Mouse (Mus musculus) midbrain, embryonic 16.5 days (tissue): Measurements from ENCODE around the gene Hid1. TPM values are rescaled to one million over a fixed set of nuclear protein-coding genes. Genes with fewer than 3 reads are reported as not detected.

Source experiments
- ATAC-seq: fragments of 200-750 bp; cut with Nextera tagmentation; 2 replicates; pipeline ENCODE4 v1.8.0; 2017; ENCODE audit warnings: moderate TSS enrichment
- H3K27ac ChIP-seq: fragments of 300-500 bp; sonication (generic); 2 replicates; pipeline ENCODE4 v1.5.1; 2014; ENCODE audit warnings: mild to moderate bottlenecking, low read length, mixed read lengths
- H3K27me3 ChIP-seq: fragments of 300-500 bp; sonication (generic); 2 replicates; pipeline ENCODE4 v1.6.1; 2014; ENCODE audit warnings: low read depth, low read length, mixed read lengths; ENCODE audit not compliant: control insufficient read depth, insufficient read depth
- H3K36me3 ChIP-seq: fragments of 300-500 bp; sonication (generic); 2 replicates; pipeline ENCODE4 v1.6.1; 2014; ENCODE audit warnings: mild to moderate bottlenecking, low read length, moderate library complexity, mixed read lengths; ENCODE audit not compliant: control insufficient read depth, insufficient read depth
- H3K4me1 ChIP-seq: fragments of 300-500 bp; sonication (generic); 2 replicates; pipeline ENCODE4 v1.6.1; 2014; ENCODE audit warnings: mild to moderate bottlenecking, low read length, mixed read lengths; ENCODE audit not compliant: control insufficient read depth, insufficient read depth
- H3K4me2 ChIP-seq: fragments of 300-500 bp; sonication (generic); 2 replicates; pipeline ENCODE4 v1.6.1; 2014; ENCODE audit warnings: mild to moderate bottlenecking, low read length, mixed read lengths
- H3K4me3 ChIP-seq: fragments of 300-500 bp; sonication (generic); 2 replicates; pipeline ENCODE4 v1.5.1; 2014; ENCODE audit warnings: low read depth, mild to moderate bottlenecking, low read length, moderate library complexity, mixed read lengths
- H3K9ac ChIP-seq: fragments of 300-500 bp; sonication (generic); 2 replicates; pipeline ENCODE4 v1.6.1; 2014; ENCODE audit warnings: low read depth, low read length, mixed read lengths
- H3K9me3 ChIP-seq: fragments of 300-500 bp; sonication (generic); replicated peaks from 2 replicates; pipeline ENCODE4 v1.6.1; 2014; ENCODE audit warnings: mild to moderate bottlenecking, low read length, mixed read lengths; ENCODE audit not compliant: control insufficient read depth, poor library complexity, severe bottlenecking
- WGBS: fragments of 180-500 bp; shearing (Covaris S2); extraction: QIAGEN DNeasy Blood & Tissue Kit; methylation state at CpG from one replicate; pipeline ENCODE4 v1.1.7; 2014; 5-methylcytosine and 5-hydroxymethylcytosine counted together
- polyA plus RNA-seq: library from polyadenylated mRNA; unstranded; fragments of >200 nt; fragmentation: Nextera tagmentation; extraction: Ambion mirVana; gene quantifications from 2 replicates; pipeline ENCODE4 v1.2.1, GENCODE M21; 2015

Hid1 gene
- polyA plus RNA-seq, 1 experiment from 2014 or later, result 75.2 TPM

GRCm38 (mm10) chr11:115349976-115350375, 17.6 kb downstream of the Hid1 start:
- WGBS, result 79% methylated on average over 4 of the region's 4 CpGs
- Histone ChIP-seq H3K27me3 (no peaks in the 10 kb centered on the region), H3K4me2 (no peak overlapping the region), H3K27ac (no peak overlapping the region), H3K4me1 (no peaks in the 10 kb centered on the region), H3K9me3 (no peaks in the 10 kb centered on the region), H3K36me3 (peaks cover 23% of the 10 kb centered on the region), H3K9ac (no peak overlapping the region), H3K4me3 (no peak overlapping the region)
- ATAC-seq, result no peak

- 64% methylated on average over 17 of the region's 17 CpGs for WGBS
- no peak for ATAC-seq
- no peak overlapping the region for H3K27ac ChIP-seq
- no peaks in the 10 kb centered on the region for H3K9me3 ChIP-seq
- no peak overlapping the region for H3K4me2 ChIP-seq
- no peaks in the 10 kb centered on the region for H3K4me1 ChIP-seq
- H3K9ac ChIP-seq, result no peak overlapping the region
- H3K4me3 ChIP-seq, result no peak overlapping the region
- peaks cover 23% of the 10 kb centered on the region for H3K36me3 ChIP-seq
- peaks cover 5% of the 10 kb centered on the region; the same call in 1 of the 2 replicates for H3K27me3 ChIP-seq
Observed at GRCm38 (mm10) chr11:115348681-115349248, 18.8 kb downstream of the Hid1 start.

DNA sequence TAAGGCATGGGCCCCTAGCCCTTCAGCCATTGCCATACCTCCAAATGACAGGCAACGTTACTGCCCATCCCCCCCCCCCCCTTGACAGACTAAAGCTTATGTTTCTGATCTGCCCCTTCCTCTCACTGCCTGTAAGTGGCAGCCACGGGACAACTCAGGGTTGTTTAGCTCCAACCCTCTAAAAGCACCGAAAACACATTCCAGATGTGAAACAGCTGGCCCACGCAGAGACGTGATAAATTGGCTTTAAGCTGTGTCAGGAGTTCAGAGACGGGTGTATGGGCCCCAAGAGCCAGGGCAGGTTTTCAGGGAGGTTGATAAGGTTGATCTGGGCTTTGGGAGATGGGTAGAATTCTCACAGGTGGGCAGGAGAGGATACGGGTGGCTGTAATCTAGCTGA, 22.0 kb downstream of the Hid1 start:
- Histone ChIP-seq H3K27me3 (peaks cover 5% of the 10 kb centered on the region; the same call in 1 of the 2 replicates), H3K36me3 (peaks cover 14% of the 10 kb centered on the region), H3K4me2 (no peak overlapping the region), H3K4me3 (no peak overlapping the region), H3K4me1 (no peaks in the 10 kb centered on the region), H3K9me3 (no peaks in the 10 kb centered on the region), H3K9ac (no peak overlapping the region), H3K27ac (no peak overlapping the region)
- no peak for ATAC-seq
- WGBS, result 54% methylated on average over 7 of the region's 7 CpGs

- Histone ChIP-seq H3K4me3 (no peak overlapping the region), H3K4me1 (no peaks in the 10 kb centered on the region), H3K9ac (no peak overlapping the region), H3K27ac (no peak overlapping the region), H3K4me2 (no peak overlapping the region), H3K9me3 (no peaks in the 10 kb centered on the region), H3K27me3 (peaks cover 5% of the 10 kb centered on the region; the same call in 1 of the 2 replicates), H3K36me3 (peaks cover 10% of the 10 kb centered on the region)
- 19% methylated on average over 12 of the region's 12 CpGs for WGBS
- no peak for ATAC-seq
Observed at GRCm38 (mm10) chr11:115344967-115345366, 22.6 kb downstream of the Hid1 start.

- 75% methylated on average over 6 of the region's 6 CpGs for WGBS
- H3K4me1 ChIP-seq, result no peaks in the 10 kb centered on the region
- no peak overlapping the region for H3K4me3 ChIP-seq
- no peak overlapping the region for H3K27ac ChIP-seq
- H3K9me3 ChIP-seq, result no peaks in the 10 kb centered on the region
- no peak overlapping the region for H3K9ac ChIP-seq
- H3K27me3 ChIP-seq, result peaks cover 5% of the 10 kb centered on the region; the same call in 1 of the 2 replicates
- H3K36me3 ChIP-seq, result no peaks in the 10 kb centered on the region
- no peak for ATAC-seq
- no peak overlapping the region for H3K4me2 ChIP-seq
Observed at GRCm38 (mm10) chr11:115341866-115342265, 25.7 kb downstream of the Hid1 start.

- 76% methylated on average over 2 of the region's 2 CpGs for WGBS
- H3K36me3 ChIP-seq, result no peaks in the 10 kb centered on the region
- ATAC-seq, result no peak
Observed at GRCm38 (mm10) chr11:115341246-115341645, 26.3 kb downstream of the Hid1 start.

GRCm38 (mm10) chr11:115337826-115338225, 29.7 kb downstream of the Hid1 start:
- Histone ChIP-seq H3K9me3 (no peaks in the 10 kb centered on the region), H3K4me2 (no peak overlapping the region), H3K4me3 (no peak overlapping the region), H3K27me3 (peaks cover 16% of the 10 kb centered on the region; the same call in 1 of the 2 replicates), H3K27ac (no peak overlapping the region), H3K4me1 (no peaks in the 10 kb centered on the region; the same call in 1 of the 2 replicates), H3K9ac (no peak overlapping the region), H3K36me3 (no peaks in the 10 kb centered on the region)
- WGBS, result 100% methylated on average over 1 of the region's 1 CpGs
- no peak for ATAC-seq

More at GRCm38 (mm10) chr11:115341246-115341645, 26.3 kb downstream of the Hid1 start:
- no peaks in the 10 kb centered on the region for H3K9me3 ChIP-seq
- H3K27ac ChIP-seq, result no peak overlapping the region
- H3K4me2 ChIP-seq, result no peak overlapping the region
- no peaks in the 10 kb centered on the region for H3K4me1 ChIP-seq
- H3K4me3 ChIP-seq, result no peak overlapping the region
- H3K9ac ChIP-seq, result no peak overlapping the region
- peaks cover 6% of the 10 kb centered on the region; the same call in 1 of the 2 replicates for H3K27me3 ChIP-seq

DNA sequence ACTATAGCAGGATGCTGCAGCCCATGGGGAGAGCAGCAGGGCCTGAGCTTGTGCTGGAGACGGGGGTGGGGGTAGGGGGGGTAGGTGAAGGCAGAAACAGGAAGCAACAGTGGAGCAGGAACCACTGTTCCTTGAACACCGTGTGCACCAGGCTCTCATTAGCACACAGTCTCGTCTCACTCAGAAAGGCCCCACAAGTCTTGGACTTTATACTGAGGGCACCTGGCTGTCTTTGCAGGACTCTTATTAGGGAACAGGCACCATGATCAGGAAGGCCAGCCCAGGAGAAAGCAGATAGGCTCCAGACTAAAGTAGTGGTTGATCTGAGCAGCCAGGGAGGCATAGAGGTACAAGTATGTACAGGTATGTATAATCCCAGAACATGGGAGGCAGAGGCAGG, 30.2 kb downstream of the Hid1 start:
- Histone ChIP-seq H3K9ac (no peak overlapping the region), H3K9me3 (no peaks in the 10 kb centered on the region), H3K27me3 (peaks cover 16% of the 10 kb centered on the region; the same call in 1 of the 2 replicates), H3K4me3 (no peak overlapping the region), H3K4me2 (no peak overlapping the region), H3K4me1 (no peaks in the 10 kb centered on the region; the same call in 1 of the 2 replicates), H3K27ac (no peak overlapping the region), H3K36me3 (no peaks in the 10 kb centered on the region)
- 74% methylated on average over 3 of the region's 3 CpGs for WGBS
- ATAC-seq, result no peak

GRCm38 (mm10) chr11:115336115-115336514, 31.4 kb downstream of the Hid1 start:
- Histone ChIP-seq H3K4me2 (no peak overlapping the region), H3K27ac (no peak overlapping the region), H3K9me3 (no peaks in the 10 kb centered on the region), H3K4me1 (no peaks in the 10 kb centered on the region; the same call in 1 of the 2 replicates), H3K4me3 (no peak overlapping the region), H3K36me3 (no peaks in the 10 kb centered on the region), H3K27me3 (peaks cover 16% of the 10 kb centered on the region; the same call in 1 of the 2 replicates), H3K9ac (no peak overlapping the region)
- no peak for ATAC-seq
- 16% methylated on average over 6 of the region's 6 CpGs for WGBS
